Mouse (Mus musculus) myocyte (in vitro differentiated cells): ENCODE measurements around the gene Mt2. TPM values are rescaled to one million over a fixed set of nuclear protein-coding genes. Genes with fewer than 3 reads are reported as not detected.
A peak's percentile ranks its signal among the peaks of the same experiment; 100 is the strongest.

Experiments used
- H3K27me3 ChIP-seq: one replicate; pipeline ENCODE4 v1.6.1; 2011; ENCODE audit not compliant: control insufficient read depth, insufficient read depth, insufficient read length
- H3K36me3 ChIP-seq: one replicate; pipeline ENCODE4 v1.6.1; 2011; ENCODE audit not compliant: control insufficient read depth, insufficient read depth
- H3K4me2 ChIP-seq: one replicate; pipeline ENCODE4 v1.6.1; 2011; ENCODE audit warnings: low read depth, control low read depth
- H3K4me3 ChIP-seq: one replicate; pipeline ENCODE4 v1.5.1; 2011; ENCODE audit warnings: mild to moderate bottlenecking, control low read depth, moderate library complexity
- H3K79me2 ChIP-seq: one replicate; pipeline ENCODE4 v1.6.1; 2011; ENCODE audit not compliant: control insufficient read depth, insufficient read depth
- H3ac ChIP-seq: one replicate; pipeline ENCODE4 v1.6.1; 2011; ENCODE audit not compliant: control insufficient read depth, insufficient read length
- CEBPB ChIP-seq: IDR thresholded peaks from 2 replicates; pipeline ENCODE4 v1.6.1; 2011; ENCODE audit warnings: mild to moderate bottlenecking, moderate library complexity; ENCODE audit not compliant: poor library complexity, insufficient read depth, severe bottlenecking
- E2F4 ChIP-seq: IDR thresholded peaks from one replicate; pipeline ENCODE4 v1.6.1; 2011; ENCODE audit warnings: mild to moderate bottlenecking, control low read depth, moderate library complexity; ENCODE audit not compliant: insufficient read depth
- MAX ChIP-seq: IDR thresholded peaks from one replicate; pipeline ENCODE4 v1.6.1; 2011; ENCODE audit warnings: low read depth, mild to moderate bottlenecking, control low read depth
- MYOD1 ChIP-seq, 3 experiments: IDR thresholded peaks; one replicate each; pipeline ENCODE4 v1.6.1; 2011; ENCODE audit warnings: control low read depth in 2 of 3, low read depth in 2 of 3, mild to moderate bottlenecking in 2 of 3, moderate library complexity in 1 of 3; ENCODE audit not compliant: insufficient read length in 2 of 3, control insufficient read depth in 1 of 3
- MYOG ChIP-seq, 3 experiments: IDR thresholded peaks; one replicate each; pipeline ENCODE4 v1.6.1; 2011; ENCODE audit warnings: control low read depth in 2 of 3, low read depth in 2 of 3, mild to moderate bottlenecking in 2 of 3; ENCODE audit not compliant: insufficient read length in 2 of 3, control insufficient read depth in 1 of 3, insufficient read depth in 1 of 3
- POLR2A ChIP-seq: IDR thresholded peaks from one replicate; pipeline ENCODE4 v1.6.1; 2011; ENCODE audit warnings: low read depth, mild to moderate bottlenecking, control low read depth, moderate library complexity; ENCODE audit not compliant: insufficient read length
- POLR2AphosphoS2 ChIP-seq: IDR thresholded peaks from one replicate; pipeline ENCODE4 v1.6.1; 2011; ENCODE audit warnings: low read depth, control low read depth; ENCODE audit not compliant: insufficient read length
- REST ChIP-seq: IDR thresholded peaks from one replicate; pipeline ENCODE4 v1.6.1; 2011; ENCODE audit warnings: mild to moderate bottlenecking, control low read depth, moderate library complexity; ENCODE audit not compliant: insufficient read depth, insufficient read length
- SRF ChIP-seq: IDR thresholded peaks from one replicate; pipeline ENCODE4 v1.6.1; 2011; ENCODE audit warnings: low read depth; ENCODE audit not compliant: control insufficient read depth, insufficient read length
- TCF12 ChIP-seq: IDR thresholded peaks from one replicate; pipeline ENCODE4 v1.6.1; 2011; ENCODE audit warnings: mild to moderate bottlenecking, control low read depth; ENCODE audit not compliant: poor library complexity, insufficient read depth, severe bottlenecking
- TCF3 ChIP-seq: IDR thresholded peaks from one replicate; pipeline ENCODE4 v1.6.1; 2011; ENCODE audit warnings: low read depth, control low read depth; ENCODE audit not compliant: insufficient read length
- USF1 ChIP-seq: IDR thresholded peaks from one replicate; pipeline ENCODE4 v1.6.1; 2011; ENCODE audit warnings: low read depth, mild to moderate bottlenecking, control low read depth, moderate library complexity
- polyA plus RNA-seq: library from polyadenylated mRNA; unstranded; fragments of >200 nt; fragmentation: generic; extraction: Trizol; gene quantifications from one replicate; pipeline ENCODE4 v1.2.1, GENCODE M21; 2012; ENCODE audit warnings: missing spikeins

Gene Mt2
- polyA plus RNA-seq, 1 experiment = 699 TPM

GRCm38 (mm10) chr8:94199202-94199869 lies 26.9 kb downstream of the Mt2 start:
- Histone ChIP-seq H3K79me2 (no peaks in the 10 kb centered on the region), H3K4me2 (peak overlapping the region; percentile 58), H3K4me3 (no peak overlapping the region), H3K27me3 (no peaks in the 10 kb centered on the region), H3K36me3 (no peaks in the 10 kb centered on the region), H3ac (no peak overlapping the region)
- TF ChIP-seq MYOG (IDR thresholded peaks at IDR 0.05; ENCODE audit: control insufficient read depth in 1 of 3, insufficient read depth in 1 of 3, insufficient read length in 2 of 3, low read depth in 2 of 3) (no peak), REST (no peak), MAX (no peak), CEBPB (no peak), TCF12 (no peak), E2F4 (no peak), SRF (no peak), MYOD1 (IDR thresholded peaks at IDR 0.05; ENCODE audit: control insufficient read depth in 1 of 3, insufficient read length in 2 of 3, low read depth in 2 of 3) (no peak), POLR2A (no peak), USF1 (no peak), TCF3 (no peak), POLR2AphosphoS2 (no peak)

- no peak for TF ChIP-seq MYOG (IDR thresholded peaks at IDR 0.05; ENCODE audit: control insufficient read depth in 1 of 3, insufficient read depth in 1 of 3, insufficient read length in 2 of 3, low read depth in 2 of 3)
- TF ChIP-seq REST = no peak
- no peak for TF ChIP-seq POLR2A
- TF ChIP-seq SRF = no peak
- no peak for TF ChIP-seq MAX
- no peak for TF ChIP-seq USF1
- TF ChIP-seq E2F4 = no peak
- TF ChIP-seq TCF12 = no peak
- TF ChIP-seq MYOD1 (IDR thresholded peaks at IDR 0.05; ENCODE audit: control insufficient read depth in 1 of 3, insufficient read length in 2 of 3, low read depth in 2 of 3) = no peak
- no peak for TF ChIP-seq CEBPB
- TF ChIP-seq TCF3 = no peak
- no peak for TF ChIP-seq POLR2AphosphoS2
- Histone ChIP-seq H3K79me2 (no peaks in the 10 kb centered on the region), H3ac (no peak overlapping the region), H3K36me3 (no peaks in the 10 kb centered on the region), H3K27me3 (peaks cover 2% of the 10 kb centered on the region), H3K4me2 (no peak overlapping the region), H3K4me3 (no peak overlapping the region)
Observed at GRCm38 (mm10) chr8:94204043-94204442, 31.6 kb downstream of the Mt2 start.

- Histone ChIP-seq H3K4me3 (no peak overlapping the region), H3K79me2 (no peaks in the 10 kb centered on the region), H3ac (no peak overlapping the region), H3K36me3 (no peaks in the 10 kb centered on the region), H3K4me2 (no peak overlapping the region), H3K27me3 (peaks cover 7% of the 10 kb centered on the region)
- TF ChIP-seq POLR2AphosphoS2 (no peak), MAX (no peak)
Observed at GRCm38 (mm10) chr8:94205736-94206135, 33.3 kb downstream of the Mt2 start.

- TF ChIP-seq TCF12 = no peak
- TF ChIP-seq CEBPB = no peak
- no peak for TF ChIP-seq TCF3
- TF ChIP-seq MAX = no peak
- TF ChIP-seq MYOD1 (IDR thresholded peaks at IDR 0.05; ENCODE audit: control insufficient read depth in 1 of 3, insufficient read length in 2 of 3, low read depth in 2 of 3) = no peak
- TF ChIP-seq SRF = no peak
- Histone ChIP-seq H3K4me3 (no peak overlapping the region), H3K36me3 (no peaks in the 10 kb centered on the region), H3K4me2 (no peak overlapping the region), H3ac (no peak overlapping the region), H3K27me3 (peaks cover 10% of the 10 kb centered on the region), H3K79me2 (no peaks in the 10 kb centered on the region)
Observed at GRCm38 (mm10) chr8:94206256-94206655, 33.8 kb downstream of the Mt2 start.

GRCm38 (mm10) chr8:94207491-94207890 lies 35.0 kb downstream of the Mt2 start:
- Histone ChIP-seq H3K27me3 (peaks cover 10% of the 10 kb centered on the region), H3K4me3 (no peak overlapping the region), H3K79me2 (no peaks in the 10 kb centered on the region), H3K36me3 (no peaks in the 10 kb centered on the region), H3K4me2 (no peak overlapping the region), H3ac (no peak overlapping the region)
- TF ChIP-seq MAX = no peak
- no peak for TF ChIP-seq MYOG (IDR thresholded peaks at IDR 0.05; ENCODE audit: control insufficient read depth in 1 of 3, insufficient read depth in 1 of 3, insufficient read length in 2 of 3, low read depth in 2 of 3)
- TF ChIP-seq TCF12 = no peak
- TF ChIP-seq POLR2A = no peak
- TF ChIP-seq MYOD1 (IDR thresholded peaks at IDR 0.05; ENCODE audit: control insufficient read depth in 1 of 3, insufficient read length in 2 of 3, low read depth in 2 of 3) = no peak
- TF ChIP-seq E2F4 = no peak
- TF ChIP-seq TCF3 = no peak
- no peak for TF ChIP-seq POLR2AphosphoS2
- no peak for TF ChIP-seq REST
- no peak for TF ChIP-seq USF1
- no peak for TF ChIP-seq SRF
- no peak for TF ChIP-seq CEBPB
